Mouse (Mus musculus) spleen, adult 2 months (tissue): ENCODE measurements around the gene Olfr508. TPM values are rescaled to one million over a fixed set of nuclear protein-coding genes. Genes with fewer than 3 reads are reported as not detected.
"Not testable (repeated sequence)": the region's sequence is repeated elsewhere in the genome, so short reads cannot be mapped to it uniquely, and the experiment has no call there.

Experiments used
- DNase-seq, 2 experiments: peaks; one replicate each; pipeline versions ENCODE4 v3.0.0 to v3.0.0-alpha.2; 2012 to 2021; ENCODE audit warnings: low spot score in 2 of 2, low read depth in 1 of 2
- H3K27ac ChIP-seq: fragments of 200-500 bp; 2 replicates; pipeline ENCODE4 v1.5.1; 2012; ENCODE audit warnings: low read length, inconsistent platforms; ENCODE audit not compliant: insufficient read depth
- H3K27me3 ChIP-seq: fragments of 200-500 bp; 2 replicates; pipeline ENCODE4 v1.6.1; 2012; ENCODE audit warnings: mild to moderate bottlenecking, moderate library complexity, low read length, inconsistent platforms; ENCODE audit not compliant: control insufficient read depth, insufficient read depth
- H3K36me3 ChIP-seq: fragments of 200-500 bp; 2 replicates; pipeline ENCODE4 v1.6.1; 2012; ENCODE audit warnings: mild to moderate bottlenecking, low read length, inconsistent platforms; ENCODE audit not compliant: control insufficient read depth, insufficient read depth
- H3K4me1 ChIP-seq: fragments of 200-500 bp; 2 replicates; pipeline ENCODE4 v1.6.1; 2011; ENCODE audit warnings: inconsistent platforms; ENCODE audit not compliant: control insufficient read depth, insufficient read depth, insufficient read length
- H3K4me3 ChIP-seq: fragments of 200-500 bp; 2 replicates; pipeline ENCODE4 v1.5.1; 2011; ENCODE audit warnings: mild to moderate bottlenecking, inconsistent platforms; ENCODE audit not compliant: insufficient read depth, insufficient read length; ENCODE audit errors: extremely low read depth
- CTCF ChIP-seq: fragments of 200-500 bp; IDR thresholded peaks from 2 replicates; pipeline ENCODE4 v1.5.1; 2011; ENCODE audit warnings: mild to moderate bottlenecking, inconsistent platforms; ENCODE audit not compliant: insufficient read depth, insufficient read length, insufficient replicate concordance; ENCODE audit errors: extremely low read depth
- POLR2A ChIP-seq: fragments of 200-500 bp; IDR thresholded peaks from 2 replicates; pipeline ENCODE4 v1.6.1; 2011; ENCODE audit warnings: low read depth, low read length, inconsistent platforms
- WGBS: fragments of 180-500 bp; shearing (Covaris S2); methylation state at CpG from one replicate; pipeline ENCODE4 v1.1.7; 2018; 5-methylcytosine and 5-hydroxymethylcytosine counted together
- polyA plus RNA-seq: library from polyadenylated mRNA; depleted of rRNA; stranded (reverse); fragments of >200 nt; gene quantifications from 2 replicates; pipeline ENCODE4 v1.2.3, GENCODE M21; 2012; rRNA removed

Olfr508 gene
- polyA plus RNA-seq: not detected in 2 replicates

DNA sequence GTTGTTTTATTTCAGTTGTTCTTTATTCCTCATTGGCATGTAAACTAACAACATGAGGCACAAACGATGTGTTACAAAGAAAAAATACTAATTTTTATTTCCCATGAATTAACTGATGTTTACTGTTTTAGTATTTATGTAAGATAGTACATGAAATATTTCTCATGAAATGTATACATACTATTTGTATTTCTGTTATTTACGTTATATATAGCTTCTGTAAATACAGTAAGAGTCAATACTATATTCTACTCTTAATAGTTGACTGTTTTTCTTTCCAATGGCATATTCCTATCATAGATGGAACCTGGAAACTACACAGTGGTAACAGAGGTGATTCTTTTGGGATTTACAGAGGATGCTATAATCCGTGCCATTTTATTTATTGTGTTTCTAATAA, at the start of gene Olfr508:
Olfr508 (plus strand) TSS at position 301 of the 400 bp plus-strand sequence.
- 76% methylated on average over 3 of the region's 3 CpGs for WGBS
- no peaks in the 10 kb centered on the region for H3K36me3 ChIP-seq
- DNase-seq: no peak
- no peaks in the 10 kb centered on the region for H3K4me1 ChIP-seq
- no peak within 1 kb of the TSS for H3K27ac ChIP-seq
- no peaks in the 10 kb centered on the region for H3K27me3 ChIP-seq
- H3K4me3 ChIP-seq: no peak within 1 kb of the TSS
- TF ChIP-seq POLR2A (no peak), CTCF (no peak)

DNA sequence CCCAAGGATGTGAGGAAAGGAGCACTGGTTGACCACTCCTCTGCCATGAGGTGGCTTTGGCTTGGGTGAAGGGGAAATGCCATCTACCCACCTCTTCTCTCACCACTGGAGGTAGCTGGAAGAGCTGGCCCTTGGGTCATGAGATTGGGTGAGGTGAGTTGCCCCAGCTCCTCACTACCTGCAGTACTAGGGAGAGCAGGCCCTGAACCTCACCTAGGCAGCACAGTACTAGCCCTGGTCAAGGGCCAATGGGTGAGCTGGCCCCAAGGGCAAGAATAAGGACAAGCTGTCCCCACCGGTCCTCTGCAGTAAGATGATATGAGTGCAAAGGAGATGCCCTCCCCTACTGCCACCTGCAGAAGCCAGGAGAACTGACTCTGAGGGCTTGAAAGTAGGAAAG, 40.0 kb upstream of the Olfr508 start:
- no peaks in the 10 kb centered on the region for H3K36me3 ChIP-seq
- no peak for DNase-seq
- no peaks in the 10 kb centered on the region for H3K27me3 ChIP-seq
- H3K4me3 ChIP-seq: no peak overlapping the region
- 84% methylated on average over 1 of the region's 1 CpGs for WGBS
- no peak for TF ChIP-seq POLR2A
- no peak overlapping the region for H3K27ac ChIP-seq
- H3K4me1 ChIP-seq: no peaks in the 10 kb centered on the region

DNA sequence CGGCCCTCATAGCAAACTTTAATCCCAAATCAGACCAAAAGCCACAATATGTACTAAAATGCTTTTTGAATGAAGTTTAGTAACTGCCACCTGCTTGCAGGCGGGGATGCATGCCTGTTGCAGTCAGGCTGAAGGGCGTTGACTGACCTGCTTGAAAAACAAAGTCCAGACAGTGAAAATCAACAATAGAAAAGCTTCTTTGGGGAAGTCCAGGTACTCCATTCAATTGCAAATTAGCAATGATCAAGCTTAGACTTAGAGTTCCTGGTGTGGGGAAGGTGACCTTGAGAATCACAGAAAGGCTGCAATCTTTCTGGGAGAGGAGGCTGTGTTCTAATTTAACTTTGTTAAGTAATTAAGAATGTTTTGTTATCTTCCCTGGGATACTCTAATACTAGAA, 27.9 kb upstream of the Olfr508 start:
- not testable (repeated sequence) for H3K27me3 ChIP-seq, H3K4me1 ChIP-seq, DNase-seq, H3K27ac ChIP-seq, H3K36me3 ChIP-seq, H3K4me3 ChIP-seq
- WGBS: 76% methylated on average over 3 of the region's 3 CpGs

DNA sequence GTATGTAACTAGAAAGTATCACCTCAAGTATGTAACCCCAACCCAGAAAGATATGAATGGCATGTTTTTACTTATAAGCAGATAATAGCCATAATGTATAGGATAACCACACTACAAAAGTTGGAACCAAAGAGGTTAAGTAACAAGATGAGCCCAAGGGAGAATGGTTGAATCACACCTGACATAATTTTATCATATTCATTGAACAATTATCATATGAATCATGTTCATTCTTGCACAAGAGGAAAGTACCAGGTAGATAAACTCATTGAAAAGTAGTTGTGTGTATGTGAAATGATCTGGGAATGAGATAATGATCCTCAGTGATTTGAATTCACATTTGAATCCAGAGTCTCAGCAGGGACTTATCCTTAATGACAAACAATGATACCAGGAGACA, 19.3 kb upstream of the Olfr508 start, which contains the start of gene Olfr506:
Olfr506 (plus strand) TSS at position 301 of the 400 bp plus-strand sequence.
- H3K27me3 ChIP-seq: no peaks in the 10 kb centered on the region
- no peaks in the 10 kb centered on the region for H3K4me1 ChIP-seq
- H3K36me3 ChIP-seq: no peaks in the 10 kb centered on the region
- no peak within 1 kb of the TSS for H3K27ac ChIP-seq
- no peak within 1 kb of the TSS for H3K4me3 ChIP-seq
- DNase-seq: no peak
- TF ChIP-seq POLR2A: no peak
- no peak for TF ChIP-seq CTCF

DNA sequence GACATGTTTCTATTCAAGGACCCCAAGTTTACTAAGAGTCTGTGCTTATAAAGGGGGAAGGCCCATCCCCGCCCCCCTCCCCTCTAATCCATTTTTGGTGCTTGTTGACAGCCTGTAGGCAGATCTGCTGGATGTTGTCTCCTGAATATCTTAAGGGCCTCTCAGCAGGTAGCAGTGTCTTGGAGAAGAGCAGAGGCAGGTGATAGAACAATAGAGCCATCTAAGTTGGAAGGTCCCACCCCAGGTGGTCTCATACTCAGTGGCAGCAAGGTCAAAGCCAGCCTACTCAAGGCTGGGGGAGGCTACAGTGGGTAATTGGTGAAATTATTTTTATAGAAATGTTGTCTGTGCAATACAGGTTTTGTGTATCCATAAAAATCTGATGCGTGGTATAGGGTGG, 15.7 kb upstream of the Olfr508 start:
- H3K27me3 ChIP-seq: no peaks in the 10 kb centered on the region
- WGBS: 83% methylated on average over 2 of the region's 2 CpGs

DNA sequence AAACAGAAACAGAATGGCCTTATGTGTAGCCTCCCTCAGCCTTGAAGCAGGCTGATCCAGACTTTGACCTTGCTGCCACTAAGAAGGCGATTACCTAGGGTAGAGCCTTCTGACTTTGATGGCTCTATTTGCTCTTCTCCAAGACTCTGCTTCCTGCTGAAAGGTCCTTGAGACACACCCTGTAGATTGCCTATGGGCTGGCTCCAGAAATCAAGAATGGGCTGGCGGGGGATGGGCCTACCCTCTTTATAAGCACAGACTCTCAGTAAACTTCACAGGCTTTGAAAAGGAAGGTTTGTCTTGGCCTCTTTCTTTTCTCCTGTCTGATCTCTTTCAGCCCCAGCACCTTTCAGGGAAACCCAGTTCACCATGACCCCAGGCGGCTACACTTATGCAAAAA, 13.0 kb upstream of the Olfr508 start:
- H3K4me1 ChIP-seq, H3K27me3 ChIP-seq, H3K27ac ChIP-seq, DNase-seq, H3K36me3 ChIP-seq, H3K4me3 ChIP-seq: not testable (repeated sequence)
- 76% methylated on average over 3 of the region's 3 CpGs for WGBS

More for the DNA sequence above, 15.7 kb upstream of the Olfr508 start:
- Histone ChIP-seq H3K27ac (no peak overlapping the region), H3K36me3 (no peaks in the 10 kb centered on the region), H3K4me3 (no peak overlapping the region), H3K4me1 (no peaks in the 10 kb centered on the region)
- no peak for DNase-seq
- TF ChIP-seq POLR2A (no peak), CTCF (no peak)

DNA sequence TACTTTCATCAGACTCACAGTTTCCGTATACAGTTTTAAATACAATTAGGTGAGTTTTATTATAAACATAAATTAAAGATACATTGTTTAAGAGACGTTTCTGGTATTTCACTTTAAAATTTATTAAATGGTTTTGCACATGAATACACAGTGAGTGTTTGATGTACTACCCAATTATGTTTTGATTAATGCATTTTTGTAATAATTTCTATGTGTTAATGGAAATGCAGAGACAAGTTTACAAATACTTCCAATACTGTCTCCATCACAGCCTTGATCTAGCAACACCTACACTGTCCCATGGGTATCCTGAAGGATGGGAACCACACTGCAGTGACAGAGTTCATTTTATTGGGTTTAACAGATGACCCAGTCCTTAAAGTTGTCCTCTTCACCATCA, 8.3 kb upstream of the Olfr508 start, which contains the start of gene Olfr507:
Olfr507 (plus strand) TSS at position 301 of the 400 bp plus-strand sequence.
- Histone ChIP-seq H3K27me3 (no peaks in the 10 kb centered on the region), H3K4me3 (no peak within 1 kb of the TSS), H3K36me3 (no peaks in the 10 kb centered on the region), H3K27ac (no peak within 1 kb of the TSS), H3K4me1 (no peaks in the 10 kb centered on the region)
- WGBS: 77% methylated on average over 2 of the region's 2 CpGs
- TF ChIP-seq CTCF: no peak
- no peak for TF ChIP-seq POLR2A
- no peak for DNase-seq

DNA sequence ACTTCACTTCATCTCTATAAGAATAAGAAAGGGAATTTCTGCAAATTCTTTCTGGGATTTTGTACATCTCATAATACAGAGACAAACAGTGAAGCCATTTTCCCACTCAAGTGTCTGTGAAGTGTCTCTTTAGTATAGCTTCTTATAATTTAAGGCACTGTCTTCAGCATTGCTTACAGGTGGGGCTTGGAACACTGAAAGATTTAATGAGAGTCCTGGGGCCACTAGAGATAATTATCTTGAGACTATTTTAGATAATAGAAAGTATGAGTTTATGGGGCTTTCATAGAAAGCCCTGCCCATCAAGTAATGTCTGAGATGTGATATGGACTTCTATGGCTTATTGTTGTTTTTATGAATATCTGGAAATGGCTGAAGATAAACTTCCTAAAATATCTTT, 22.0 kb downstream of the Olfr508 start, which contains the start of gene Olfr509:
Olfr509 (minus strand) TSS at position 101 of the 400 bp plus-strand sequence.
- Histone ChIP-seq H3K4me1 (no peaks in the 10 kb centered on the region), H3K36me3 (no peaks in the 10 kb centered on the region), H3K27ac (no peak within 1 kb of the TSS), H3K4me3 (no peak within 1 kb of the TSS), H3K27me3 (no peaks in the 10 kb centered on the region)
- DNase-seq: no peak
- TF ChIP-seq CTCF: no peak
- no peak for TF ChIP-seq POLR2A
